Mouse (Mus musculus) cerebellum, postnatal 25 days (tissue): Measurements from ENCODE around the gene Dnal4.

Source experiments
- DNase-seq, 2 experiments: peaks; one replicate each; pipeline ENCODE4 v3.0.0; 2021; ENCODE audit warnings: mixed read lengths in 2 of 2

Dnal4 gene

DNA sequence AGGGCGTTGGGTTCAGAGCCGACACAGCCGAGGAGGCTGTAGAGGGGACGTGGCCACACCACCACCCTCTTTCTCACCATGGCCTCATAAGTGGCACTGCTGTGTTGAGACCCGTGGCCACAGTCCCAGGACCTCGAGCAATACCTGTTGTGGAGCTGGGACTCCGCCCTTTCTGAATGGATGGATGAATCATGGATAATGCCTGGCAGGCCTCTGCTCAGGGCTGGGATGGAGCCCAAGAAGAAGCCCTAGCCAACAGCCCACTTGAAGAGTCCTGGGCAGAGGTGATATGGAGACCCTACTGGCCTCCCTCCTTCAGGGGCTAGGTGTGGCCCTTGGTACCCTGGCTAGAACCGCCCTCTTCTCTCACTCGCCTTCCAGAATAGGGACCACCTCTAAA lies 14.6 kb downstream of the Dnal4 start:
- no peak for DNase-seq

DNA sequence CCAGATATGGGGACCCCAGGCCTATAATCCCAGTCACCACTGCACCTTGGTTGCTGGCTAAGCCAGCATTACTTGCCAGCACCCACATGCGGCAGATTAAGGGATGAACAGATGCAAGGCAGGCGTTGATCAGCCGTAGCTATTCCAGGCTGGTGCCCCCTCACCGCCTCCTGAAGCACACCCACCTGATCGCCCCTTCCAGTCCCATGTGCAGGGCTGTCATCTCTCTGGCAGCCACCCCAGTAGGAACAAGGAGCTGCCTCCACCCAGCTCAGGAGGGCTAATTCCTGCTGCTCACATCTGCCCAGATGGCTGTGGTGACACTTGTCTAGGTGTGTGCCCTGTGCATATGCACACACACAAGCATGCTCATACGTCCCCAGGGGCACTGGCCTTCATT lies 16.7 kb downstream of the Dnal4 start:
- no peak for DNase-seq

DNA sequence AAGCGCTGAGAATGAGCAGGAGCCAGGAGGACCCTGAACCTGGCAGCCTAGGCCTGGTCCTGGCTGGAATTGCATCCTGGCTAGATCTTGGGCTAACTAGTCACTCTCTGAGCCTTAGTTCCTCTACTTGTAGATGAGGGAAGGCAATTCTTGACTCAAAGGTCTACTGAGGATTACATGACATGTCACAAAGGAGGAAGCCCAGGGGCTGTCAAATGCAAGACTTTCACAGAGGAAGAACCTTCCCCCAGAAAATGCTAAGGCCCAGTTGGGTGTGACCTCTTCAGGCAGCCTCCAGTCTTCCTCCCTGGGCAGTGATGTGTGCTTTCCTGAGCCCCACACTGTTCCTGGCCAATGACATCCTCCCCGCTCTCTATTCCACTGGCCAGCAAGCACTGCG lies 20.5 kb downstream of the Dnal4 start:
- DNase-seq = no peak

DNA sequence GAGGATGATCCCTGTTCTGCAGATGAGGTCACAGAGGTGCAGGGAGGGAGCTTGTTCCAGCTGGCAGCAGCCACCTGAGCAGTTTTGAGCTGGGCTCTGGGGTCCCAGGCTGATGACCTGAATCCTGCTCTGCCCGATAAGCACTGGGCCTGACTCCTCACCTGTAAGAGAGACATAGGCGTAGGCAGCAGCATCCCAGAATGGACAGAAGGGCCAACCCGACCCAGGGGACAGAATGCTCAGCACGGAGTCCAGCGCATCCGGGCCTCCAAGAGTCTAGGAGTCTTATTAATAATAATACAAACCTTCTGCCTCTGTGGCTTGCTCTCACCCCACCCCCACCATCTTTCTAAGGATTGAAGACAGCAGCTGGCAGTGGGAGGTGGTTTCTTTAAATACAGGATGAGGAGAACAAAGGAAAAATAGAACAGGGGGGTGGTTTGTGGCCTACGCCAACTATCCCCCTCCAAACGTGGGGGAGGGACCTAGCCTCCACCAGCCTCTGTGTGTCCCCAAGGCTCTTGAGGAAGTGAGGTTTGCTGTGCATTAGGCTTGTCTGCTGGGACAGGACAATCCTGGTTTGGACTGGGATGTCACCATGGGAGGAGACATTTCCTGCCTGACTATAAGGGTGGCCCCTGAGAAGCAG lies 21.5 kb downstream of the Dnal4 start:
- DNase-seq = no peak

DNA sequence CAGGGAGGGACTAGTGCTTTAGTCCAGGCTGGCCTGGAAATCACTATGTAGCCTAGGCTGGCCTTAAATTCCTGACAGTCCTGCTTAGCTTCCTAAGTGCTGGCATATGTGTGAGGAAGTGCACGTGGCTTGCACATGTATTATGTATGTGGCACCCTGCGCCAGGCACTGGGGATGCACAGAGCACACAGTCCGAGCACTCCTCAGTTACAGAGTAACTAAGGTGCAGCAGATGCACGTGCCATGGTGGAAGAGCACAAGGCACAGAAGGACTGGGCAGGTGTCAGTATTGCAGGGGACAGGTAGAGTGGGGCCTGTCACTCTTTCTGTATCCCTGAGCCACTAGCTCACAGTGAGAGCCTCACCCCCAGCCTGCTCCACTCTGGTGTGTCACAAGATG lies 22.5 kb downstream of the Dnal4 start:
- DNase-seq = no peak

DNA sequence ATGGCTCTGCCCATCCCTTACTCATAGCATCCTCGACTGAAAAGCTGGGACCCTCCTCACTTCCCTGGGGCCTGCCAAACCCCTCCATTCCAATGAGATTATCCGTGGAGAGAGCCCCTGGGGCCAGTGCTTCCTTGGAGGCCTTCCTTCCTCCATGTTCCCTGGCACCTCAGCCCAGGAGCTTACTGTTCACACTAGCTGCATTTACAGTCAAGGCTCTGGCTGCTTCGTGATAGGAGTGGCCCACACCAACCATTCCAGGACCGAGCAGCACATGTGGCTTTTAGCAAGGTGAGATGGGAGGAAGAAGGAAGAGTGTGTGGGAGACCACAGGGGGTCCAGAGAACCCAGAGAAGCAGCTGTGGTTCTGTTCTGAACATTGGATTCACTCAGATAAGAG lies 23.8 kb downstream of the Dnal4 start:
- DNase-seq = no peak

DNA sequence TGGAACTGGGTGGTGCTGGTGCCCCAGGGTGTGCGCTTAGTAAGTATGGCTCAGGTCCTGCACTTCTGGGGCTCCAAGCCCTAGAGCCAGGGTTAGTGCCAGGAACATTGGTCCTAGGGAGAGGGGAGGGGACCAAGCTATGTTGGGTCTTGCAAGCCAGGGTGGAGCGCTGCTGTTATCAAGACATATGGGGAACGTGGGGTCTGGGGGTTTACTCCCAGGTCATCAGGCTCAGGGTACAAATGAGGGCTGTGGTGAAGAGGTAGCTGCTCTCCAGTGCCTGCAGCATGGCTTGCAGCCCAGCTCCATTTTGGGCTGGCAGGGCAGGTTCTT lies 24.3 kb downstream of the Dnal4 start:
- DNase-seq = no peak

DNA sequence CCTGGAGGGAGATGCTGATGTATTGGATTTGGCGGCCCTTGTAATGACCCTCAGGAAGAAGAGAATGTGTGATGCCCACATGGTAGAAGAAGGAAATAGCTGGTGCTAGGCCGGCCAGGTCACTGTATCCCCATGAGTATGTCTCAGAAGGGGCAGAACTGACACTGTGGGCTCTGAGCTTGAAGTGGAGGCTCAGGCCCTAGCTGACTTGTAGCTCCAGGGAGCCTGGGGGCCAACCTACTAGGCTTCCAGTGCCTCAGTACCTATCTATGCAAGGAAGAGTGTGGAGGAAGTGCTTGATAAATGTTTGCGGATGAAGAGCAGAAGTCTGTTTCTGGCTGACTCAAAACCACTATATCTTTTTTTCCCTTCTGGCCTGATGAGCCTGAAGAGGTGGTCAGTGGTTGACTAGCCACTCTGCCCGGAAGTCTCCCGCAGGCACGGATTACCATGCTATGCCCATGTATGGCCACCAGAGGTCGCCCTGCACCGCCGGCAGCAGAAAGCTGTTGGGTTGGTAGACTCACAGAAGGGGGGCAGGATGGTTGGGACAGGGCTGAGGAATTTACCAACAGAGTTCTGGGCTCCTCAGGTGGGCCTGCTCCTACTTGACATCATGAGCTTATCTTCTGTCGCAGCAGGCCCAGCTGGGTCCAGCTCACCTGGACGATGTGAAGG lies 24.8 kb downstream of the Dnal4 start:
- peak; percentile 88 for DNase-seq

DNA sequence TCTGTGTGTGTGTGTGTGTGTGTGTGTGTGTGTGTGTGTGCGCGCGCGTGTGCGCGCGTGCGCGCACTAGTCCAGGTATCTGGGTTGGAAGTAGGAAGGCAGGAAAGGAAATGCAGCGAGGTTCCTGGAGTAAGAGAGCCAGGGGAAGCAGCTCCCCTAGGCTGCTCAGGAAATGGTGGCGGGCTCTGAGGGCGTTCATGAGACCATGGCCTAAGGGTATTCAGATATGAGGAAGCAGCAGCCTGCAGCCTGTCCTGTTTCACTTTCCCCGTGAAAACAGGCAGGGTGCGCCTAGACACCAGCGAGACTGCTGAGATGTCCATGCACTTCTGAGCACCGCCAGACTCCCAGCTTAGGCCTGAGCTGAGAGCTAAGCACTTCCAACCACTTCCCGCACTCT lies 25.9 kb downstream of the Dnal4 start:
- no peak for DNase-seq

DNA sequence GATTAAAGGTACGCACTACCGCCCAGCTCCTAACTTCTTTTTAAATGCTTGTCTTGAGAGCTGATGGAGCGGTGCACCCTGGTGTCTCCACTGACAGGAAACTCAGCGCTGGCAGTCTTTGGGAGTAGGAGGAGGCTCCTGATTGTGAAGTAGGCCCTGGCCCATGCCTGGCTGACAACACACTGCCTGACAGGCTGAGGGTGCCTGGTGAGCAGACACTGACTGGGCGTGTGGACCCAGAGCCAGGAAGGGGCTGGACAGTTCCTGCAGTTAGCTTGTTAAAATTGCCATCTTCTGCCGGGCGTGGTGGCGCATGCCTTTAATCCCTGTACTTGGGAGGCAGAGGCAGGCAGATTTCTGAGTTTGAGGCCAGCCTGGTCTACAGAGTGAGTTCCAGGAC lies 27.4 kb downstream of the Dnal4 start:
- DNase-seq = no peak

DNA sequence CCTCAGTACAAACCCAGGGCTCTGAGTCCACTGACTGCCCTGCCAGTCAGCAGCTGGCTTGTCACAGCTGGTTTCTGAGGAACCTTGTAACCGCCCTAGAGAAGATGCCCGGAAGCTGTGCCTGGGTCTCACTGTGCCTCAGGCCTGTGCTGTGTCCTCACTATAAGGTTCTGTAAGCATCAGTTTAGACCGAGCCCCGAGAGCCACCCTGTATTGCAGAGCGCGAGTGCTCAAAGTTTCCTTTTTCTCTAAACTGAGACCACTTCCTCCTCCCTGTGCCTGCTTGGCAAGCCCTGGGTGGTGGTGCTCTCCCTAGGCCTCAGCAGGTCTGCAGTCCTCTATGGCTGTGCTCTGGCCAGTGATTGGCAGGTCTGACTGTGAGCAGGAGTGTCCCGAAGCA lies 28.5 kb downstream of the Dnal4 start:
- DNase-seq = no peak

DNA sequence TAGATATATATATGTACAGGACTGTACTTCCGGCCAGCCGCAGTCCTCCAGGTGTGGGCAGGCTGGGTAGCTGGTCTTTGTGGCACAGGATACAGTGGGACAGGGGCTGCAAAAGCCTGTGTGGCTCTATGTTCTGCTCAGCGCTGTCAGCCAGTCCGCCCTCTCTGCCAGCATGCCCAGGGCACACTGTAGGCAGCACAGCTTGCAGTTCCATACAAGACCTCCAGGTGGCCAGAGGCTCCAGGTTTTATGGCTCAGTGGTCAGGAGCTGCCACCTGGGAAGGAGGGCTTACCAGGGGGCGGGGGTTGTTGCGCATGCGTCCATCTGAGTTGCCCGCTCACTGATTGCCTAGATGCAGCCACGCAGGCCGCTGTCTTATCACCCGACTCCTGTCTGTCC lies 29.7 kb downstream of the Dnal4 start:
- peak; percentile 58 to 67 for DNase-seq

DNA sequence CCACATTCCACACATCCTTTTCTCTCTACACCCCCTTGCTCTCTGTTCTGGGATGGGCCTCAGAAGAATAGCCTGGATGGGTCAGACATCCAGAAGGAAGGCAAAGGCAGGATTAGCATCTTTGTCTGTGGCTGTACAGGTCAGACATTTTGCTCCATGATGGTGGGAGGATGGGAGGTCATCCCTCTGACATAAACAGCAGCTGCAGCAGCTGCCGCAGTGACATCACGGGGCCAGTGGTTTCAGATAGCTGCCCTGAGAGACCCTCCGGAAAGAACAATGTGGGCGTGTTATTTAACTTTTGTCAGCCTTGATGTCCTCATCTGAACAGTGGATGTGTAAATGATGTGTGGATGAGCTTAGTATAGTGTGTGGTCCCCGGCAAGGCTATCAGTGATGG lies 31.8 kb downstream of the Dnal4 start:
- DNase-seq = no peak

DNA sequence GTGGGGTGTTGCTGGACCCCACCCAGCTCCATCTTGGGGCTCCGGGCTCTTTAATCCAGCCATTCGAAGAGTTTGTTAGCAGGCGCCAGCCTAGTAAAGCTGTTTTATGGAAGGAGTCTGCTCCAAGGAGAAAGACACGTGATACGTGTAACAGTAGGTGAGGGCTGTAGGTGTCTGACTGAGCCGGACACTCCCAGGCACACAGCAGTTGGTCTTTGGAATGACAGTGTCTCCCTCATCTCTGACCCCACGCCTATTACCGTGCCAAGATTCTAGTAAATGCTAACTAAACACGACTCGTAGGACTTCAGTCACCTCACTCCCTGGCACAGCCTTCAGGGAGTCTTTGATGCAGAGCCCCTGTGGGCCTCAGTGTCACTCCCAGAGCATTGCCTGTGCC lies 32.3 kb downstream of the Dnal4 start:
- no peak for DNase-seq

DNA sequence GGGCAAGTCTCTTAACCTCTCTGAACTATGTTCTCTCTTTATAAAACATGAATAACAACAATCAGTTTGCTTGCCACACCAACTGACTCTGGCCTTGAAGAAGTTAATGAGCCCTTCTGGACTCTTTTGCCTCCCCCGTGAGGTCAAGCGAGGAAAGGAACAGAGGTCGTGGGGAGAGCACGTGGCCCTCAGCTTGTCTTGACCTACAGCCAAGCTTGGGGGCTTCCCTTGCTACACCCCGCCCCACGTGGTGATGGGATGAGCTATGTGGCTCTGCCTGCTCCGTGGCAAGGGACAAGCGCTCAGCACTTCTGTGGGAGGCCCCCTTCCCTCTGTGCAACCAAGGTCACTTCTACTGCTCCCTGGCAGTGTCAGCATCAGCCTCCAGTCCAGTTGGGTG lies 32.9 kb downstream of the Dnal4 start:
- no peak for DNase-seq

DNA sequence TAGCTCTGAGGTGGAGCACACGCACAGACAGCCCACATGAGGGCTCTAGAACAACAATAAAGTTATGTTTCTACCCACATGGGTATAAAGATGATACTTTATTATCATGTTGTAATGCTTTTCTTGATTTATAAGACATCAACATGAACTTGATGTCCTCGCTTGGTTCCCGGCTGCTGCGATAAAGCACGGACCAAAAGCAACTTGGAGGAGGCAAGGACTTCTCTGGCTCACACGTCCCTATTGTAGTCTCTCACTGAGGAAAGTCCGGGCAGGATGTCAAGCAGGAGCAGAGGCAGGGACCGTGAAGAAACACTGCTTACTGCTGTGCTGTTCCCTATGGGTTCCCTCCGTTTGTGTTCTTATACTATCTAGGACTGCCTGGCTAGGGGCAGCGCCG lies 33.6 kb downstream of the Dnal4 start:
- DNase-seq = peak in 1 of 2 experiments; percentile 6

DNA sequence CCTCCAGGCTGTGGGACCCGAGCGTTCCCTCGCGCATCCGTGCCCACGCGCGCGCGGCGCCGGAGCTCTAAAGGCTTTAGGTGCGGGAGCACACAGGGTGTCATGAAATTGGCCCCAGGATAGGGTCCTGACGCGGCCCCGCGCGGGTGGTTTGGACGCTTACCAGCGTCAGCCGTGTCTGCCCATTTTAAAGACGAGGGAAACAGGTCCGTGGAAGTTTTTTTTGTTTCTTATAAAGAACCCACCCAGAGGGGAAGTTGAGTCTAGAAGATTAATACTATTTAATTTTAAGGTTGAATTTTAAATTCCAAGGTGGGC lies 35.0 kb downstream of the Dnal4 start:
- no peak for DNase-seq

DNA sequence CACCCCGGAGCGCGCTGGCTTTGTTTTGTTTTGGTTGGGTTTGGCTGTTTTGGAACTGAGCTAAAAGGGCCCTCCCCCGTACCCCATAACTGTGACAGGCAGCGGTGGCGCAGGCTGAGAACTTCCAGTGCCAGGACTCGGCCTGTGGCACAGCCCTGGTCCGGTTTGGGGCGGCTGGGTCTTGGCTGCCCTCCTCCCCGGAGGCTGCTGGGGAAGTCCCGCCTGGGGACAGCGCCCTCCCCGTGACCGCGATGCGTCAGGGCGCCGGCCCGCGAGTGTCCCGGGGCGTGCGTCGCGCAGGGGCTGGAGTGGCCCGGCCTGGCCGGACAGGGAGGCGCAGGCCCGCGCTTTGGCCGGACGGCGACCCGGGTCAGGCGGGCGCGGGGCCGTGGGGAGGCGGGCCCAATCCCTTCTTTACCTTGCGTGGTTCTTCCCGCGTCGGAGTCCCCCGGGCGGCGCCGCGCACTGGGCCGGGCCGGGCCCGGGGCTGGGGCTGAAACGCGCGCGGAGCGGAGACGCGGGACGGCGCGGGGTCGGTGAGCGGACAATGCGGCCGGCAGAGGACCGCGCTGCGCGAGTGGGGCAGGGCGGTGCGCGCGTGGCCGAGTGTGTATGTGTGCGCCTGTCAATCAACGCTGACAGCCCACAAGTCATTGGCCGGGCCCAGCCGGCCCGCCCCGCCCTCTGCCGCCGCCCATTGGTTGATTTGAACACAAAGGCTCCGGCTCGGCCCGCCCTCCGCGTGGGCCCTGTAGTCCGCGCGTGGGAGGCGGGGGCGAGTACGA lies 35.5 kb downstream of the Dnal4 start, which contains the start of gene Sun2:
Sun2 (minus strand) TSS at position 616 of the 785 bp plus-strand sequence.
- peak; percentile 96 to 98 for DNase-seq

DNA sequence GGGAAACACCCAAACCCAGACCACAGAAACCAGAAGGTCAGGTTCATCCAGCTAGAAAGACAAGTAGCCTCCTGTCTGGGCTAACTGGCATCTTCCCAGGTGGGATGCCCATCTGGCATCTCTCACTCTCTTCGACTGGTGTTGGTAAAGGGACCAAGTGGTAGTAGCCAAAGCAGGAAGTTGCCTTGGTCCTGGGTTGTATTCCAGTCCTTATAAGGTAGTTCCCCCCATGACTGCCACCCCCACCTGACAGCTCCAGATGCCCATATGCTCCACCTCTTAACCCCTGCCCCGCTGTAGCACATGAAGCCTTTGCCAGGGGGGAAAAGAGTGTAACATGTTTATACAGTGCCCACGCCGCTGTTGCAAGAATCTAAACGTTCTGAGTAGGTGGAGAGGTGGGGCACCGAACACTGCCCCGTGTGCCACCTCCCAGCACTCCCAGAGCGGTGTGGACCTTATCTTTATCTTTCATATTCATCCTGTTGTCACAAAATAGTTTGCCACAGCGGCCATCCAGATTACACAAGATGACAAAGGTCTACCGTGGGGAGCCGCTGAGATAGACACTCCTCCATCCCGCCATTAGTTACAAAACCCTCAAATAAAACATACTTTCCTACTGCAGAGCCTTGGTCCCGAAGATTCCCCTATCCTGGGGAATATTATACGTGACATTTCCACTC lies 36.3 kb downstream of the Dnal4 start:
- DNase-seq = peak; percentile 33 to 57

DNA sequence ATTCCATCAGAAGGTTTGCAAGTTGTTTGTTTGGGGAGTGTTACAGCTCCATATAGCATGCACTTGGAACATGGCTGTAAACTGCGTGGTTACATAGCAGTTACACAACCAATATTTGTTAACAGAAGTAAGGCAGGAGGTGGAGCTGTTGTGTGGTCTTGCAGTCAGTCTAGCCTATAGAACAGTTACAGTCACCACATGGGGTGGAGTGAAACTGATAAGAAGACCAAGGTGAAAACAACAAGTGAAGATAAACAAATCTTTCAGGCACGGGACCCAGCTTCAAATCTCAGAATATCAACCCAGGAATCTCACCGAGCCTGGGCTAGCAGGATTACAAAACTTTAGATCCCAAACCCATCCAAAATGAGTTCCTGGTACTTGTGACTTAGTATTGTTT lies 36.9 kb downstream of the Dnal4 start:
- DNase-seq = no peak

DNA sequence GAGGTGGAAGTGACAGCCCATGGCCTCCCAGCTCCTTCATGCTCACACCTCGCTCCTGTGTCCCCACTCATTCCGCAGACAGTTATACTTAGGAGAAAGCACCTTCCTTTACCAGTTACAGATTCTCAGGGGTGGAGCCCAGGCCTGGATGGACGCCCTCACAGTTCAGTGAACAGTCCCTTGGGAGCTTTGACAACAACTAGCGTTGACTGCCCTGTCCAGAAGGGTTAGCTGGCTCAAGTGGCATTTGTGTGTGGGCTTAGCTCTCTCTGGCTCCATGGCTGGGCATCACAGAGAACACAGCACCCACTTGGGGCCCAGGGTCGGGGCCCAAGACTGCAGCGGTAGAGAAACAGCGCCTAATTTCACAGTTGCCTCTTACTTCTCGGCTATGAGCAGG lies 43.3 kb downstream of the Dnal4 start:
- no peak for DNase-seq

DNA sequence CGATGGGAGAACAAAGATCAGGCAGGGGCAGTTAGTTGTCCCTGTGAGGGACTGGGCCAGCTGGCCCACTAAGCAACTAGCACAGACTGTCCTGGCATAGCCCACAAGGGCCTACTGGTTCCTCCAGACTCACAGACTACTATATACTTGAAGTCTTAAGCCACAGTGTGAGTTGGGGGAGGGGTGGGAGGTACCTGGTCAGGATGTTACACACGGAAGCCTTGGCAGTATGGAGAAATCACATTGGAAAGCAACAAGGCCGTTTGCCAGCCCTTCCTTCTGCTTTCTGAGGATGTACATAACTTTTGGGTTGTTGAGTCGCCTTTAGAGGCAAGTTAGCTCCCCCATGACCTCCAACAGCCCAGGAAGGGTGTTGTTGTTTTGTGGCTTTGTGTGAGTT lies 44.0 kb downstream of the Dnal4 start:
- DNase-seq = no peak

DNA sequence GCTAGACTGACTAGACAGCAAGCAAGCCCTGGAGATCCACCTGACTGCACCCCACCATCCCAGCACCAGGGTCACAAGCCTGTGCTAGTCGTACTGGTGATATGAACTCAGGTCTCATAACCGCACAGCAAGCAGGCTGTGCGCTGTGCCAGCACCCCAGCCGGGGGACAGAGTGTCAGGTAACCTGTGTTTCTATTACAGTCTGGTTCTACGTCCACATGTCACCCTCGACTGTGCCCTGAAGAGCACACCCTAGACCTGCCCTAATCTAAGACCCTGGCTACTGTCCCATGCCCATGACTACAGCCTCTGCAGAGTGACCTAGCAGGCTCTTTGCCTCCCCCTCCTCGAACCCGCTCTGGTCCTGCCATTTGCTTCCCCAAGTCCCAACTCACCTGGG lies 44.5 kb downstream of the Dnal4 start:
- no peak for DNase-seq

DNA sequence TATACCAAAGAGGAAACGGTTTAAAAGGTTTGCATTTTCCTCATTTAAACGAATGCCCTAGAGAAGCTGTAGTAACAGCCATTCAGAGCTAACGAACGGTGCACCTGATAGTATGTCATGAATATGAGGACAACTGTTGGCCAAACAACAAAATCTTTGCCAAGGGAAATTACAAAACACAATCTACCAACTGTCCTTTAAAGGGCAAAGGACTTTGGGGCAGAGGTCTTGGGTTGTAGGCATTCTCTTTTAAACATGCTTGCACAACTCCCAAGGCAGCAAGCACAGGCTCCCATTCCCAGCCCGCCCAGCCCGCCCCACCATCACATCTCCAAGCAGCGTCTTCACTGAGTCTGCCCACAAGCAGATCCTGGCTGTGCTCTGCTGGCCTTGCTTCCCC lies 46.1 kb downstream of the Dnal4 start:
- DNase-seq = no peak
